Comparison of ENCODE assay signal across 8 mouse cellular contexts in the genomic region with DNA sequence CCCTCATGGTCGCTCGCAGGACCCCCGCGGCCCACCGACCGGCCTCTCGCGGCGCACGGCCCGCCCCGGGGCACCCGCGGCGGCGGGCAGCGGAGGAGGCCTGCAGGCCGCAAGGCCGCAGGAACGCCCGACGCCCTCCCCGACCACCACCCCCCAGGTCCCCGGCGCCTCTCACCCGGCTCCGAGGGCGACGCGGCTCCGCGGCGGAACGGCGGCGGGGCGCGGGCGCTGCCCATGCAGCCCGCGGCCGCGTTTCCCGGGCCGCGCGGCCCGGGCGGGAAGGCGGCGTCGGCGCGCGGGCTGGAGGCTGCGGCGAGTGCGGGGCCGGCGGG. TPM values are rescaled to one million over a fixed set of nuclear protein-coding genes. Genes with fewer than 3 reads are reported as not detected.
DNase-seq lines count a peak whose midpoint lies in the region; ATAC-seq and TF ChIP-seq lines count a peak whose summit lies in the region.

No protein-coding gene starts in this region.

- TF ChIP-seq EP300 in heart, adult 2 months (IDR thresholded peaks at IDR 0.05; ENCODE audit: insufficient read depth, low read depth, low read length), result no peak
- no peak for TF ChIP-seq EP300 in CH12.LX (IDR thresholded peaks at IDR 0.05; ENCODE audit: low read length)
- no peak for TF ChIP-seq EP300 in liver, postnatal 0 days (IDR thresholded peaks at IDR 0.05; ENCODE audit: low read depth)

- dilution Hi-C loops in CH12.LX (cut with MboI; ENCODE audit: extremely low pct_ligation_motif_present, extremely low pct_unique_long_range_greater_than_20kb, low sequenced_read_pairs), result no loop called here

- no peaks in the 10 kb centered on the region for H3K27me3 ChIP-seq in heart, adult 2 months (ENCODE audit: control insufficient read depth, insufficient read depth, low read length)
- H3K27me3 ChIP-seq in CH12.LX (replicated peaks), result no peaks in the 10 kb centered on the region
- no peaks in the 10 kb centered on the region for H3K27me3 ChIP-seq in forebrain, embryonic 14.5 days (replicated peaks; ENCODE audit: control insufficient read depth, insufficient read depth, low read length)
- H3K27me3 ChIP-seq in liver, postnatal 0 days (ENCODE audit: insufficient read depth, low read length), result no peaks in the 10 kb centered on the region

- no peak for TF ChIP-seq RAD21 in CH12.LX (IDR thresholded peaks at IDR 0.05; ENCODE audit: low read depth, low read length)

- peaks cover 24% of the 10 kb centered on the region for H3K36me3 ChIP-seq in heart, adult 2 months (ENCODE audit: control insufficient read depth, insufficient read depth, low read length)
- peaks cover 4 to 28% of the 10 kb centered on the region in 2 experiments for H3K36me3 ChIP-seq in CH12.LX (replicated peaks in 1 of 2; ENCODE audit: control insufficient read depth in 1 of 2, insufficient read depth in 1 of 2, low read length in 1 of 2)
- H3K36me3 ChIP-seq in forebrain, embryonic 14.5 days (ENCODE audit: control insufficient read depth, insufficient read depth, low read length), result 0 out of 2 replicates have a peak, but pooled peaks cover 3% of the 10 kb centered on the region
- no peaks in the 10 kb centered on the region for H3K36me3 ChIP-seq in liver, postnatal 0 days (replicated peaks; ENCODE audit: insufficient read depth, low read length)

- TF ChIP-seq CTCF in heart, adult 2 months (IDR thresholded peaks at IDR 0.05), result no peak
- TF ChIP-seq CTCF in CH12.LX (conservative IDR thresholded peaks at IDR 0.05 in 1 of 2, IDR thresholded peaks at IDR 0.05 in 1 of 2; ENCODE audit: low read depth in 2 of 2, low read length in 2 of 2), result no peak
- TF ChIP-seq CTCF in liver, postnatal 0 days (IDR thresholded peaks at IDR 0.05; ENCODE audit: low read depth), result no peak

- no peak for TF ChIP-seq POLR2A in heart, adult 2 months (IDR thresholded peaks at IDR 0.05; ENCODE audit: insufficient read depth, low read depth, low read length)
- no peak for TF ChIP-seq POLR2A in CH12.LX (IDR thresholded peaks at IDR 0.05; ENCODE audit: low read depth, low read length)

- 1% methylated on average over 41 of the region's 60 CpGs for WGBS in heart, adult 2 months
- under 1% methylated on average over 52 of the region's 60 CpGs for WGBS in forebrain, embryonic 14.5 days
- 2% methylated on average over 34 of the region's 60 CpGs for WGBS in liver, postnatal 0 days (ENCODE audit: insufficient replicate concordance)

- H3K79me2 ChIP-seq in heart, adult 2 months (replicated peaks; ENCODE audit: control insufficient read depth, insufficient read depth, low read length), result peaks cover 3% of the 10 kb centered on the region
- H3K79me2 ChIP-seq in CH12.LX (replicated peaks; ENCODE audit: control insufficient read depth, extremely low read depth, insufficient read depth, poor library complexity, severe bottlenecking), result peaks cover 67% of the 10 kb centered on the region

- H3K9ac ChIP-seq in heart, adult 2 months (ENCODE audit: low read depth, low read length), result peak overlapping the region; percentile 89
- peak overlapping the region; percentile 99 for H3K9ac ChIP-seq in CH12.LX (ENCODE audit: insufficient read depth, low read depth)
- H3K9ac ChIP-seq in forebrain, embryonic 14.5 days (ENCODE audit: low read length), result peak overlapping the region; percentile 98
- H3K9ac ChIP-seq in liver, postnatal 0 days (replicated peaks), result peak overlapping the region; percentile 100

- peak overlapping the region; percentile 94 for H3K27ac ChIP-seq in heart, adult 2 months
- peak overlapping the region; percentile 43; the same call in 1 of the 2 replicates for H3K27ac ChIP-seq in CH12.LX (ENCODE audit: insufficient read depth, low read depth)
- peak overlapping the region; percentile 93 for H3K27ac ChIP-seq in forebrain, embryonic 14.5 days (ENCODE audit: low read depth, low read length)
- peak overlapping the region; percentile 100 for H3K27ac ChIP-seq in liver, postnatal 0 days (ENCODE audit: low read depth)

- peaks cover 12% of the 10 kb centered on the region for H3K4me1 ChIP-seq in heart, adult 2 months (ENCODE audit: control insufficient read depth, insufficient read depth, low read length)
- H3K4me1 ChIP-seq in CH12.LX (ENCODE audit: control insufficient read depth in 1 of 2, insufficient read depth in 2 of 2), result peaks cover 6 to 41% of the 10 kb centered on the region in 2 experiments
- peaks cover 32% of the 10 kb centered on the region for H3K4me1 ChIP-seq in forebrain, embryonic 14.5 days (ENCODE audit: control insufficient read depth, insufficient read depth, low read length)
- peaks cover 46% of the 10 kb centered on the region for H3K4me1 ChIP-seq in liver, postnatal 0 days (ENCODE audit: insufficient read depth)

- H3K9me3 ChIP-seq in CH12.LX (replicated peaks; ENCODE audit: low read length), result no peaks in the 10 kb centered on the region
- H3K9me3 ChIP-seq in forebrain, embryonic 14.5 days (replicated peaks; ENCODE audit: control insufficient read depth, low read length), result no peaks in the 10 kb centered on the region
- no peaks in the 10 kb centered on the region for H3K9me3 ChIP-seq in liver, postnatal 0 days (ENCODE audit: low read length)

- ATAC-seq in forebrain, embryonic 14.5 days, result no peak; the same call in 1 of the 2 replicates
- peak; percentile 11 for ATAC-seq in liver, postnatal 0 days
- ATAC-seq in CD4-positive, CD25-positive, alpha-beta regulatory T cell, adult 4 months, result no peak

- peak in 1 of 2 experiments; percentile 71 for DNase-seq in heart, adult 2 months
- no peak for DNase-seq in heart, postnatal 36 days
- DNase-seq in CH12.LX (ENCODE audit: extremely low read depth), result no peak
- no peak for DNase-seq in forebrain, embryonic 14.5 days (ENCODE audit: low spot score)
- no peak for DNase-seq in liver, postnatal 0 days
- DNase-seq in urinary bladder, postnatal 25 days (ENCODE audit: low spot score), result no peak
- no peak for DNase-seq in adrenal gland, postnatal 25 days

- in situ Hi-C loops in CH12.LX (cut with MboI; ENCODE audit: low pct_ligation_motif_present, low pct_unique_long_range_greater_than_20kb, low sequenced_read_pairs), result no loop called here

- H3K4me2 ChIP-seq in CH12.LX (ENCODE audit: insufficient read depth, low read depth, poor library complexity, severe bottlenecking), result no peak overlapping the region
- peak overlapping the region; percentile 78 for H3K4me2 ChIP-seq in forebrain, embryonic 14.5 days (ENCODE audit: low read length)
- H3K4me2 ChIP-seq in liver, postnatal 0 days (ENCODE audit: low read depth, low read length), result peak overlapping the region; percentile 83

- peak overlapping the region; percentile 90 for H3K4me3 ChIP-seq in heart, adult 2 months
- H3K4me3 ChIP-seq in CH12.LX (replicated peaks in 1 of 3; ENCODE audit: low read depth in 2 of 3, low read length in 2 of 3, poor library complexity in 1 of 3), result peak overlapping the region; percentile 59 to 99 (median 95)
- peak overlapping the region; percentile 100 for H3K4me3 ChIP-seq in forebrain, embryonic 14.5 days (ENCODE audit: low read depth, low read length)
- peak overlapping the region; percentile 98 for H3K4me3 ChIP-seq in liver, postnatal 0 days (ENCODE audit: low read depth, low read length)

- intact Hi-C loops in heart, adult 2 months (cut with DNase I), result loop anchor here (1.0 to 2.0 kb wide), 3 partner anchors 24 to 135 kb away; no protein-coding TSS in a partner anchor
- intact Hi-C loops in heart, postnatal 36 days (cut with DNase I), result loop anchor here (1.0 to 2.0 kb wide), 3 partner anchors 23 to 135 kb away; a partner anchor contains a TSS

TF ChIP-seq in CH12.LX, 34 proteins besides CTCF, POLR2A, EP300 and RAD21:
- no peak for TF ChIP-seq MYC (IDR thresholded peaks at IDR 0.05; ENCODE audit: low read depth, low read length)
- TF ChIP-seq BHLHE40 (IDR thresholded peaks at IDR 0.05; ENCODE audit: low read depth, low read length), result no peak
- TF ChIP-seq PAX5 (IDR thresholded peaks at IDR 0.05; ENCODE audit: low read length), result no peak
- 0 out of 2 replicates have a peak, but pooled peaks have one; percentile 63 for TF ChIP-seq UBTF (IDR thresholded peaks at IDR 0.05; ENCODE audit: low read depth, low read length)

RNA-seq across cellular contexts. Expression of a gene that starts 0.3 kb away (rescaled TPM):
- total RNA-seq in heart, adult 2 months (2021), result 10 to 100 TPM; 68.0 to 76.3 TPM
- polyA plus RNA-seq in heart, adult 2 months (2012; rRNA removed), result 34.4 and 48.3 TPM in 2 replicates
- 10 to 100 TPM; 69.0 to 80.5 TPM for total RNA-seq in heart, postnatal 36 days (2021)
- total RNA-seq in CH12.LX (2012; rRNA removed) (51.1 and 60.7 TPM in 2 replicates), CH12.LX (2014; rRNA removed) (37.4 and 37.7 TPM in 2 replicates)
- polyA plus RNA-seq in CH12.LX (2012; ENCODE audit: insufficient read length, low read depth), result 74.1 and 74.9 TPM in 2 replicates
- 32.1 and 34.9 TPM in 2 replicates for polyA plus RNA-seq in forebrain, embryonic 14.5 days (2014; fragmentation: Nextera tagmentation; extraction: Ambion mirVana)
- 21.2 and 21.9 TPM in 2 replicates for polyA plus RNA-seq in liver, postnatal 0 days (2015; fragmentation: Nextera tagmentation; extraction: Ambion mirVana)
- 10 to 100 TPM; 79.7 to 84.1 TPM for polyA plus RNA-seq in CD4-positive, CD25-positive, alpha-beta regulatory T cell, adult 4 months (2017; shearing (Covaris generic))
- total RNA-seq in adrenal gland, postnatal 25 days (2021), result 111 TPM in 2 replicates

RNA-seq across cellular contexts. Expression of a gene that starts 21.0 kb away (rescaled TPM):
- 10 to 100 TPM; 74.4 to 88.2 TPM for total RNA-seq in heart, adult 2 months (2021)
- polyA plus RNA-seq in heart, adult 2 months (2012; rRNA removed), result 95.9 and 113 TPM in 2 replicates
- 10 to 100 TPM; 79.7 to 87.7 TPM for total RNA-seq in heart, postnatal 36 days (2021)
- total RNA-seq in CH12.LX (2012; rRNA removed) (32.8 and 35.2 TPM in 2 replicates), CH12.LX (2014; rRNA removed) (20.8 and 21.2 TPM in 2 replicates)
- polyA plus RNA-seq in CH12.LX (2012; ENCODE audit: insufficient read length, low read depth), result 26.1 and 35.8 TPM in 2 replicates
- polyA plus RNA-seq in forebrain, embryonic 14.5 days (2014; fragmentation: Nextera tagmentation; extraction: Ambion mirVana), result 34.2 and 38.2 TPM in 2 replicates
- 16.9 and 18.3 TPM in 2 replicates for polyA plus RNA-seq in liver, postnatal 0 days (2015; fragmentation: Nextera tagmentation; extraction: Ambion mirVana)
- 10 to 100 TPM; 24.4 to 29.0 TPM for polyA plus RNA-seq in CD4-positive, CD25-positive, alpha-beta regulatory T cell, adult 4 months (2017; shearing (Covaris generic))
- 91.5 and 97.5 TPM in 2 replicates for total RNA-seq in adrenal gland, postnatal 25 days (2021)

Comparison
In these comparisons a context has a peak if more than half of its experiments do, and no peak if none do; other contexts are left out.
1. H3K27ac ChIP-seq: peak in every context shown above with its lines; median percentile 100 in liver, postnatal 0 days; 94 in heart, adult 2 months; 93 in forebrain, embryonic 14.5 days; 43 in CH12.LX.